9 mouse cellular contexts compared by ENCODE assay signal in the genomic region with DNA sequence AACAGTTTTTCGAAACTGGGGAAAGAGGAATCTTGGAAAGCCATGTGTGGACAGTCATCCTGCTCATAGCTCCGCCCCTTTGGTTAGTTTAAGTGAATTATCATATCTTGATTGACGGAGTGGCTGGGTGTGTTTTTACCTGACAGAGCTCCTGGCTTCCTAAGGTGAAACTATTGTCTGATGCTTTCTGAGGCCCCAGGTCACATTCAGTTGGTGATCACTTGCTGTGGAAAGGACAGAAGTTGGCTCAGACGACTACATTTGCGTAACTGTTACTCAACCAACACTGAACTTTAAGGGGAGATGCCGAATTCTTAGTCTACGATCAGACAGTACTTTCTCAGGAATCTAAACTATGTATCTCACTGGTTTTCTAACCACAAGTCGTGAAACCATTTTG. TPM values are rescaled to one million over a fixed set of nuclear protein-coding genes. Genes with fewer than 3 reads are reported as not detected.
A peak's percentile ranks its signal among the peaks of the same experiment; 100 is the strongest.
DNase-seq lines count a peak whose midpoint lies in the region; ATAC-seq and TF ChIP-seq lines count a peak whose summit lies in the region.
"Had no signal": no experiment of that assay in that cellular context is flagged by ENCODE, and none has a peak within 500 bp of the region (broad histone marks: within the 10 kb centered on the region; RNA-seq: fewer than 3 reads in every experiment).

No protein-coding gene starts in this region.

- H3K27me3 ChIP-seq in forebrain, embryonic 10.5 days (ENCODE audit: poor library complexity, severe bottlenecking): peaks cover 10% of the 10 kb centered on the region
- no peaks in the 10 kb centered on the region for H3K27me3 ChIP-seq in liver, embryonic 11.5 days (replicated peaks; ENCODE audit: control insufficient read depth, insufficient read depth, low read length)

- ATAC-seq in liver, embryonic 11.5 days (replicated peaks; ENCODE audit: low FRiP score): no peak

- H3K4me2 ChIP-seq in liver, embryonic 11.5 days: peak overlapping the region; percentile 72

- H3K36me3 ChIP-seq in forebrain, embryonic 10.5 days (replicated peaks): peaks cover 26% of the 10 kb centered on the region
- peaks cover 5% of the 10 kb centered on the region for H3K36me3 ChIP-seq in liver, embryonic 11.5 days (ENCODE audit: control insufficient read depth, insufficient read depth, low read length)

- peak overlapping the region; percentile 95; the same call in 1 of the 2 replicates for H3K27ac ChIP-seq in gastrocnemius, adult 2 months
- peak overlapping the region; percentile 94 for H3K27ac ChIP-seq in forebrain, embryonic 10.5 days
- H3K27ac ChIP-seq in liver, embryonic 11.5 days (ENCODE audit: low read depth, low read length): no peak overlapping the region

- peaks cover 20% of the 10 kb centered on the region for H3K4me1 ChIP-seq in forebrain, embryonic 10.5 days
- peaks cover 8% of the 10 kb centered on the region; the same call in 1 of the 2 replicates for H3K4me1 ChIP-seq in liver, embryonic 11.5 days (replicated peaks; ENCODE audit: control insufficient read depth, insufficient read depth, low read length)

- WGBS in forebrain, embryonic 10.5 days: 49% methylated on average over 8 of the region's 8 CpGs
- 54% methylated on average over 8 of the region's 8 CpGs for WGBS in liver, embryonic 11.5 days

- DNase-seq in gastrocnemius, adult 2 months: no peak
- DNase-seq in gastrocnemius, adult 8-10 months (ENCODE audit: low spot score in 2 of 2): no peak
- DNase-seq in 3T3-L1 (ENCODE audit: low read depth, low spot score): peak; percentile 77
- DNase-seq in forebrain, embryonic 10.5 days (ENCODE audit: extremely low spot score, low spot score): no peak
- no peak for DNase-seq in liver, embryonic 11.5 days (ENCODE audit: low spot score)
- no peak for DNase-seq in cerebellum, postnatal 25 days
- no peak for DNase-seq in layer of hippocampus, postnatal 10 days (ENCODE audit: low spot score in 2 of 2)
- DNase-seq in layer of hippocampus, adult 9-11 months: no peak

- peak overlapping the region; percentile 81 for H3K4me3 ChIP-seq in gastrocnemius, adult 2 months
- peak overlapping the region; percentile 74 for H3K4me3 ChIP-seq in forebrain, embryonic 10.5 days
- peak overlapping the region; percentile 80 for H3K4me3 ChIP-seq in liver, embryonic 11.5 days (ENCODE audit: low read depth, low read length)

- peak overlapping the region; percentile 9; the same call in 1 of the 2 replicates for H3K9ac ChIP-seq in liver, embryonic 11.5 days (ENCODE audit: low read depth, low read length)

- no peak for TF ChIP-seq CTCF in gastrocnemius, adult 2 months (IDR thresholded peaks at IDR 0.05)

- H3K9me3 ChIP-seq in forebrain, embryonic 10.5 days: no peaks in the 10 kb centered on the region
- no peaks in the 10 kb centered on the region for H3K9me3 ChIP-seq in liver, embryonic 11.5 days (ENCODE audit: control insufficient read depth, low read length)
- H3K9me3 ChIP-seq: G1E had no signal

- intact Hi-C loops in gastrocnemius, adult 2 months (cut with DNase I): no loop called here

RNA-seq across cellular contexts. Expression of a gene that starts 0.7 kb away (rescaled TPM):
- total RNA-seq in gastrocnemius, adult 2 months (2021): 100 to 1,000 TPM; 207 to 261 TPM
- 100 to 1,000 TPM; 231 to 247 (median 235) TPM for total RNA-seq in gastrocnemius, adult 8-10 months (2022)
- polyA plus RNA-seq in forebrain, embryonic 10.5 days (2016; fragmentation: Nextera tagmentation; extraction: Ambion mirVana): 435 and 463 TPM in 2 replicates
- polyA plus RNA-seq in liver, embryonic 11.5 days (2014; fragmentation: Nextera tagmentation; extraction: Ambion mirVana): 366 and 368 TPM in 2 replicates
- total RNA-seq in layer of hippocampus, postnatal 10 days (2021): 100 to 1,000 TPM; 520 to 537 TPM

RNA-seq across cellular contexts. Expression of a gene that starts 33.2 kb away (rescaled TPM):
- total RNA-seq in gastrocnemius, adult 2 months (2021): 1 to 10 TPM; 4.7 to 6.2 TPM
- total RNA-seq in gastrocnemius, adult 8-10 months (2022): 1 to 10 TPM; 3.7 to 6.0 (median 5.1) TPM
- 12.3 and 13.0 TPM in 2 replicates for polyA plus RNA-seq in forebrain, embryonic 10.5 days (2016; fragmentation: Nextera tagmentation; extraction: Ambion mirVana)
- 17.4 and 20.2 TPM in 2 replicates for polyA plus RNA-seq in liver, embryonic 11.5 days (2014; fragmentation: Nextera tagmentation; extraction: Ambion mirVana)
- 10 to 100 TPM; 17.0 to 18.6 TPM for total RNA-seq in layer of hippocampus, postnatal 10 days (2021)

RNA-seq across cellular contexts. Expression of a gene that starts 48.8 kb away (rescaled TPM):
- 10 to 100 TPM in 1 of 2 experiments, 1 to 10 TPM in 1; 9.1 to 11.0 TPM for total RNA-seq in gastrocnemius, adult 2 months (2021)
- 10 to 100 TPM in 1 of 4 experiments, 1 to 10 TPM in 3; 8.0 to 10.8 (median 9.0) TPM for total RNA-seq in gastrocnemius, adult 8-10 months (2022)
- 19.7 and 20.6 TPM in 2 replicates for polyA plus RNA-seq in forebrain, embryonic 10.5 days (2016; fragmentation: Nextera tagmentation; extraction: Ambion mirVana)
- 29.1 and 30.0 TPM in 2 replicates for polyA plus RNA-seq in liver, embryonic 11.5 days (2014; fragmentation: Nextera tagmentation; extraction: Ambion mirVana)
- 10 to 100 TPM; 18.0 to 19.8 TPM for total RNA-seq in layer of hippocampus, postnatal 10 days (2021)
